Mouse (Mus musculus): Measurements from ENCODE around the gene Tnnt2. TPM values are rescaled to one million over a fixed set of nuclear protein-coding genes. Genes with fewer than 3 reads are reported as not detected.

Tnnt2 gene
- total and polyA plus RNA-seq, 2 experiments from 2014 or later: 0.51 to 1.0 TPM

DNA sequence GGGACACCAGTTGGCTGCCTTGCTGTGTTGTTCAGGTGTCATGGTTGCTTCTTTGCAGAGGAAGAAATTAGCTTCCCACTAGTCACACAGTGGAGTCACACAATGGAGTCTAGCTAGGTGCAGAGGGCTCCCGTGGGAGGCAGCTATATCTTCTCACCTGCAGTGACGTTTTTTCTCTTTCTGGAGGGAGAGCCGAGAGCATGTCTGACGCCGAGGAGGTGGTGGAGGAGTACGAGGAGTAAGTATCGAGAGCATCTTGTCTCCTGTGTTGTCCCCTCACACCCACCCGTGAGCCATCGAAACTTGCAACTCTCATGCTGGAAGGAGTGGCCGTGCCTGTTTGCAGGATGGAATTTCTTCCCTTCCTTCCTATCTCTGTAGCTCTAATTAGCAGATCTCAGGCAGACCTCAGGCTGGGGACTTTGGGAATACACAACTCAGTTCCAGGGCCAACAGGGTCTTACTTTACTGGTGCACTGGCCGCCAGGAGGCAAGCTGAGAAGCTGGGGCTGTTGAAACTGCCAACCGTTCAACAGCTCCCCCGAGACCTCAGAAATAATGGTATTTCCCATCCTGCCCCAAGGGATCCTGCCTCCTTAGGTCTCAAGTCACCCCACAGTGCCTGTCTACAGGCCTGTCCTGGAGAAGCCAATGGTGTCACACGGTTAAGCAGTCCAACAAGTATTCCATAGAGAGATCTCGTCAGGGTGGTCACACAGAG, 4.7 kb downstream of the Tnnt2 start:
- Histone ChIP-seq H3K36me3 (ENCODE audit: insufficient read depth, low read length) (no peaks in the 10 kb centered on the region), H3K9me3 (ENCODE audit: low read length) (no peaks in the 10 kb centered on the region), H3K27ac (ENCODE audit: low read depth, low read length) (no peak overlapping the region), H3K27me3 (ENCODE audit: insufficient read depth, low read length) (no peaks in the 10 kb centered on the region), H3K4me2 (ENCODE audit: low read depth, low read length, poor library complexity, severe bottlenecking) (no peak overlapping the region), H3K4me3 (ENCODE audit: low read depth, low read length) (no peak overlapping the region), H3K4me1 (ENCODE audit: insufficient read depth, low read length) (no peaks in the 10 kb centered on the region), H3K9ac (replicated peaks; ENCODE audit: low read length, poor library complexity, severe bottlenecking) (no peak overlapping the region)
- ATAC-seq (ENCODE audit: low FRiP score) (no peak), DNase-seq (ENCODE audit: low spot score) (no peak)
- WGBS: 78% methylated on average over 15 of the region's 15 CpGs
- no peak for TF ChIP-seq CTCF (IDR thresholded peaks at IDR 0.05)

DNA sequence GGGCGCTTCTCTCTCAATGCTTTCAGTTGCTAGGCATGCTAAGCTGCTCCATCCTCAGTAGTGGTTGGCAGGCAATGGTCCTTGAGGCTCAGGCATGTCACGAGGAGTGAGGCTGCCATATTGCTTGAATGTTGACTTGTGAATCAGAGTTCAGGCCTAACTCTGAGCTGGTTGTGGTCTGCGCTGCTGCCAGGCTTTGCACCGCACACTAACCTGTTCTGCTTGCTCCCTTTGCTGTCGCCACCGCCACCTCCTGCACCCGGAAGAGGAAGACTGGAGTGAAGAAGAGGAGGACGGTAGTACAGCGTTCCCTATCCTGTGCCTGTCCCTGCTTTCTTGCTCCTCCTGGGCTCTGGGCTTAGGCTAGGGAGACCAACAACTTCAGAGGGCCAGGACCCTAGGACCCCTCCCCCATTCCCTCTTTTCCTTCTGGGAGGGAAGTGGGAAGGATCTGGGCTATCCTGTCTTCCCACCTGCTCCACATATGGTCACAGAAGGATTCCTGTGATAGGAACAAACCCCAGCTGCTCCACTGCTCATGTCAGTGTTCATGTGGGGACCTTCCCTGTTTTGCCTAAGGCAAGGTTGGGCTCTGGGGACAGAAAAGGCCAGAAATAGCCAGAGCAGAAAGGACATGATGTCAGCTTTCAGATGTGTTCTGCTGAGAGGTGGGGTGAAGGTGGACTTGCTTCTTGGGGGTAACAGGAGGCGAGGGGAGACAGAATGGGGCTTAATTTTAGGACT, 7.5 kb downstream of the Tnnt2 start:
- Histone ChIP-seq H3K36me3 (ENCODE audit: insufficient read depth, low read length) (no peaks in the 10 kb centered on the region), H3K9me3 (ENCODE audit: low read length) (no peaks in the 10 kb centered on the region), H3K27ac (ENCODE audit: low read depth, low read length) (no peak overlapping the region), H3K9ac (replicated peaks; ENCODE audit: low read length, poor library complexity, severe bottlenecking) (no peak overlapping the region), H3K4me1 (ENCODE audit: insufficient read depth, low read length) (no peaks in the 10 kb centered on the region), H3K4me2 (ENCODE audit: low read depth, low read length, poor library complexity, severe bottlenecking) (no peak overlapping the region), H3K27me3 (ENCODE audit: insufficient read depth, low read length) (no peaks in the 10 kb centered on the region), H3K4me3 (ENCODE audit: low read depth, low read length) (no peak overlapping the region)
- ATAC-seq (ENCODE audit: low FRiP score): no peak
- TF ChIP-seq CTCF (IDR thresholded peaks at IDR 0.05): no peak
- no peak for DNase-seq (ENCODE audit: low spot score)
- 88% methylated on average over 10 of the region's 10 CpGs for WGBS

DNA sequence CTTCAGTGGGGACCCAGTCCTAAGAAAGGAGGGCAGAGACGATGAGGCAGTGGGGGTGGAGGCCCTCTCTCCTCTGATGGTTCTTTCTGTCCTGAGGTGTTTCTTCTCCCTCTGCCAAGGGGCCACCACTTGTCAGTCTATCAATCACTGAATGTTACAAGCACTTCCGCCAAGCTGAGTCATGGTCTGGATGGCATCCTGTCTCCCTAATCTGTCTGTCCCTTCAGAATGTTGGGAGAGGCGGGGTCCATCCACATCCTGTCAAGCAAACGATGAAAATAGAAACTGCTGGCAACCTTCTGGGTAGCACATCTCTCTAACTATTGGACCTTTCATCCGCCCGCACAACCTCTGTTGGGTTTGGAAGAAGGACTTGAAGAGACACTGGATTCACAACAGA, 8.3 kb downstream of the Tnnt2 start:
- ATAC-seq (ENCODE audit: low FRiP score): no peak

DNA sequence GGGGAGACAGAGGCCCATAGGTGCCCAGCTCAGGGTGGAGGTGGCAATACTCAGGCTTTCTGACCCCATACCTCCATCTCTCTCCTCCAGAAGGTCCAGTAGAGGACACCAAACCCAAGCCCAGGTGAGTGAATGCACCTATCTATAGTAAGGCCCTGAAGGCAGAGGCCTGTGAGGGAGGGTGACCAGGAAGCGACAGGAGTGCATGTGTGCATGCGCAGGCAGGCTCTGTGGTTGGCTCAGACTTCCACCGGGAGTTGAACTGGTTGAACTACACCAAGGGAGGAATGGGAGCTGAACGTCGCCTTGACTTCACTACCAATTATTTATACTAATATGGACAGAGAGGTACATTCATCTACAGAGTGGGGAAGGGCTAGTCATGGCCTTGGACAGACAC, 10.5 kb downstream of the Tnnt2 start:
- ATAC-seq (ENCODE audit: low FRiP score): no peak
- H3K27ac ChIP-seq (ENCODE audit: low read depth, low read length): no peak overlapping the region
- no peak overlapping the region for H3K9ac ChIP-seq (replicated peaks; ENCODE audit: low read length, poor library complexity, severe bottlenecking)
- H3K4me1 ChIP-seq (ENCODE audit: insufficient read depth, low read length): no peaks in the 10 kb centered on the region
- no peak overlapping the region for H3K4me3 ChIP-seq (ENCODE audit: low read depth, low read length)
- 79% methylated on average over 5 of the region's 5 CpGs for WGBS
- no peaks in the 10 kb centered on the region for H3K36me3 ChIP-seq (ENCODE audit: insufficient read depth, low read length)
- H3K9me3 ChIP-seq (ENCODE audit: low read length): no peaks in the 10 kb centered on the region
- H3K4me2 ChIP-seq (ENCODE audit: low read depth, low read length, poor library complexity, severe bottlenecking): no peak overlapping the region
- TF ChIP-seq CTCF (IDR thresholded peaks at IDR 0.05): no peak
- no peaks in the 10 kb centered on the region for H3K27me3 ChIP-seq (ENCODE audit: insufficient read depth, low read length)
- no peak for DNase-seq (ENCODE audit: low spot score)

More for the DNA sequence above, 8.3 kb downstream of the Tnnt2 start:
- no peak overlapping the region for H3K4me3 ChIP-seq (ENCODE audit: low read depth, low read length)
- TF ChIP-seq CTCF (IDR thresholded peaks at IDR 0.05): no peak
- no peak for DNase-seq (ENCODE audit: low spot score)
- H3K4me2 ChIP-seq (ENCODE audit: low read depth, low read length, poor library complexity, severe bottlenecking): no peak overlapping the region
- no peaks in the 10 kb centered on the region for H3K4me1 ChIP-seq (ENCODE audit: insufficient read depth, low read length)
- H3K27ac ChIP-seq (ENCODE audit: low read depth, low read length): no peak overlapping the region
- no peak overlapping the region for H3K9ac ChIP-seq (replicated peaks; ENCODE audit: low read length, poor library complexity, severe bottlenecking)
- no peaks in the 10 kb centered on the region for H3K27me3 ChIP-seq (ENCODE audit: insufficient read depth, low read length)
- no peaks in the 10 kb centered on the region for H3K9me3 ChIP-seq (ENCODE audit: low read length)
- H3K36me3 ChIP-seq (ENCODE audit: insufficient read depth, low read length): no peaks in the 10 kb centered on the region
- 80% methylated on average over 6 of the region's 6 CpGs for WGBS

GRCm38 (mm10) chr1:135847139-135847562, 11.0 kb downstream of the Tnnt2 start:
- ATAC-seq (ENCODE audit: low FRiP score) (no peak), DNase-seq (ENCODE audit: low spot score) (peak; percentile 38)
- no peak overlapping the region for H3K27ac ChIP-seq (ENCODE audit: low read depth, low read length)
- H3K27me3 ChIP-seq (ENCODE audit: insufficient read depth, low read length): no peaks in the 10 kb centered on the region
- H3K9me3 ChIP-seq (ENCODE audit: low read length): no peaks in the 10 kb centered on the region
- no peaks in the 10 kb centered on the region for H3K36me3 ChIP-seq (ENCODE audit: insufficient read depth, low read length)
- H3K4me1 ChIP-seq (ENCODE audit: insufficient read depth, low read length): no peaks in the 10 kb centered on the region
- peak; percentile 64 for TF ChIP-seq CTCF (IDR thresholded peaks at IDR 0.05)
- no peak overlapping the region for H3K9ac ChIP-seq (replicated peaks; ENCODE audit: low read length, poor library complexity, severe bottlenecking)
- H3K4me2 ChIP-seq (ENCODE audit: low read depth, low read length, poor library complexity, severe bottlenecking): no peak overlapping the region
- H3K4me3 ChIP-seq (ENCODE audit: low read depth, low read length): no peak overlapping the region
- WGBS: 29% methylated on average over 6 of the region's 6 CpGs

All from midbrain, postnatal 0 days (tissue).